Mouse (Mus musculus) skeletal muscle tissue, adult 2 months (tissue): ENCODE measurements around the gene Map3k21.

ENCODE experiments used
- DNase-seq: peaks from one replicate; pipeline ENCODE4 v3.0.0-alpha.2; 2012; ENCODE audit warnings: low read depth, low spot score

Map3k21 gene

GRCm38 (mm10) chr8:125914386-125914785, 4.1 kb downstream of the Map3k21 start:
- DNase-seq, result no peak

- no peak for DNase-seq
Observed at GRCm38 (mm10) chr8:125917013-125917412, 6.8 kb downstream of the Map3k21 start.

GRCm38 (mm10) chr8:125918719-125919118, 8.5 kb downstream of the Map3k21 start:
- DNase-seq, result no peak

- no peak for DNase-seq
Observed at GRCm38 (mm10) chr8:125919560-125919959, 9.3 kb downstream of the Map3k21 start.

- no peak for DNase-seq
Observed at GRCm38 (mm10) chr8:125920281-125920680, 10.0 kb downstream of the Map3k21 start.

GRCm38 (mm10) chr8:125920761-125921160, 10.5 kb downstream of the Map3k21 start:
- no peak for DNase-seq

- DNase-seq, result no peak
Observed at GRCm38 (mm10) chr8:125922333-125922732, 12.1 kb downstream of the Map3k21 start.

- DNase-seq, result no peak
Observed at GRCm38 (mm10) chr8:125926636-125927035, 16.4 kb downstream of the Map3k21 start.

- no peak for DNase-seq
Observed at GRCm38 (mm10) chr8:125930276-125931046, 20.2 kb downstream of the Map3k21 start.

GRCm38 (mm10) chr8:125931822-125932221, 21.6 kb downstream of the Map3k21 start:
- no peak for DNase-seq

GRCm38 (mm10) chr8:125935649-125936048, 25.4 kb downstream of the Map3k21 start:
- no peak for DNase-seq

GRCm38 (mm10) chr8:125944511-125944910, 34.3 kb downstream of the Map3k21 start:
- no peak for DNase-seq

GRCm38 (mm10) chr8:125948696-125949308, 38.6 kb downstream of the Map3k21 start:
- DNase-seq, result no peak

GRCm38 (mm10) chr8:125950007-125950940, 40.0 kb downstream of the Map3k21 start:
- DNase-seq, result peak; percentile 89

GRCm38 (mm10) chr8:125955671-125956070, 45.4 kb downstream of the Map3k21 start:
- no peak for DNase-seq

GRCm38 (mm10) chr8:125956796-125957195, 46.5 kb downstream of the Map3k21 start:
- DNase-seq, result no peak

GRCm38 (mm10) chr8:125957226-125957993, 47.2 kb downstream of the Map3k21 start:
- DNase-seq, result no peak

GRCm38 (mm10) chr8:125957994-125958368, 47.7 kb downstream of the Map3k21 start:
- DNase-seq, result no peak

- DNase-seq, result no peak
Observed at GRCm38 (mm10) chr8:125959363-125959771, 49.1 kb downstream of the Map3k21 start.

- no peak for DNase-seq
Observed at GRCm38 (mm10) chr8:125960037-125960436, 49.8 kb downstream of the Map3k21 start.

- no peak for DNase-seq
Observed at GRCm38 (mm10) chr8:125961790-125962189, 51.5 kb downstream of the Map3k21 start.
